Mouse (Mus musculus) right cerebral cortex, adult 2 months (tissue): ENCODE data around the gene Dvl2.
A peak's percentile ranks its signal among the peaks of the same experiment; 100 is the strongest.

Source experiments
- DNase-seq, 2 experiments: peaks; one replicate each; pipeline ENCODE4 v3.0.0; 2021 to 2022; ENCODE audit warnings: low spot score in 2 of 2

Dvl2 gene

GRCm38 (mm10) chr11:69981141-69981762 lies 19.1 kb upstream of the Dvl2 start, which contains the start of gene Ctdnep1:
Gene Ctdnep1 (plus strand): TSS chr11:69981156.
- DNase-seq, result no peak

GRCm38 (mm10) chr11:69982225-69982624 lies 18.2 kb upstream of the Dvl2 start, which contains the start of gene Elp5:
Gene Elp5 (minus strand): TSS chr11:69982517.
- no peak for DNase-seq

GRCm38 (mm10) chr11:69982877-69983276 lies 17.5 kb upstream of the Dvl2 start:
- DNase-seq, result no peak

GRCm38 (mm10) chr11:69983377-69983776 lies 17.0 kb upstream of the Dvl2 start:
- DNase-seq, result no peak

GRCm38 (mm10) chr11:69984431-69984830 lies 16.0 kb upstream of the Dvl2 start:
- DNase-seq, result no peak

GRCm38 (mm10) chr11:69989949-69990348 lies 10.4 kb upstream of the Dvl2 start:
- DNase-seq, result no peak

GRCm38 (mm10) chr11:69990850-69991691 lies 9.3 kb upstream of the Dvl2 start, which contains the start of gene Gabarap:
Gene Gabarap (plus strand): TSS chr11:69991143.
- peak; percentile 96 to 97 for DNase-seq

GRCm38 (mm10) chr11:69991711-69992110 lies 8.7 kb upstream of the Dvl2 start:
- DNase-seq, result no peak

GRCm38 (mm10) chr11:69992396-69992795 lies 8.0 kb upstream of the Dvl2 start:
- no peak for DNase-seq

GRCm38 (mm10) chr11:69992932-69993331 lies 7.5 kb upstream of the Dvl2 start:
- DNase-seq, result no peak

GRCm38 (mm10) chr11:69994401-69995090 lies 5.8 kb upstream of the Dvl2 start:
- no peak for DNase-seq

GRCm38 (mm10) chr11:69995391-69995960 lies 4.9 kb upstream of the Dvl2 start, which contains the start of gene Phf23:
Gene Phf23 (plus strand): TSS chr11:69995777.
- peak; percentile 96 to 98 for DNase-seq

GRCm38 (mm10) chr11:69996161-69997061 lies 4.0 kb upstream of the Dvl2 start:
- no peak for DNase-seq

GRCm38 (mm10) chr11:69997070-69997509 lies 3.3 kb upstream of the Dvl2 start:
- DNase-seq, result peak in 1 of 2 experiments; percentile 60

GRCm38 (mm10) chr11:69998567-69999491 lies 1.6 kb upstream of the Dvl2 start:
- DNase-seq, result no peak

- DNase-seq, result no peak
Measured at GRCm38 (mm10) chr11:69999666-70000065, 729 bp upstream of the Dvl2 start.

GRCm38 (mm10) chr11:70001159-70001558 lies 764 bp downstream of the Dvl2 start:
- no peak for DNase-seq

- no peak for DNase-seq
Measured at GRCm38 (mm10) chr11:70001865-70002264, 1.5 kb downstream of the Dvl2 start.

GRCm38 (mm10) chr11:70002471-70002870 lies 2.1 kb downstream of the Dvl2 start:
- no peak for DNase-seq

- no peak for DNase-seq
Measured at GRCm38 (mm10) chr11:70005521-70005920, 5.1 kb downstream of the Dvl2 start.
